Mouse (Mus musculus): ENCODE measurements around the gene Rab23. TPM values are rescaled to one million over a fixed set of nuclear protein-coding genes. Genes with fewer than 3 reads are reported as not detected.
A peak's percentile ranks its signal among the peaks of the same experiment; 100 is the strongest.
"Not testable (repeated sequence)": the region's sequence is repeated elsewhere in the genome, so short reads cannot be mapped to it uniquely, and the experiment has no call there.

The Rab23 gene
- polyA plus RNA-seq, 1 experiment from 2014 or later: 38.0 TPM

DNA sequence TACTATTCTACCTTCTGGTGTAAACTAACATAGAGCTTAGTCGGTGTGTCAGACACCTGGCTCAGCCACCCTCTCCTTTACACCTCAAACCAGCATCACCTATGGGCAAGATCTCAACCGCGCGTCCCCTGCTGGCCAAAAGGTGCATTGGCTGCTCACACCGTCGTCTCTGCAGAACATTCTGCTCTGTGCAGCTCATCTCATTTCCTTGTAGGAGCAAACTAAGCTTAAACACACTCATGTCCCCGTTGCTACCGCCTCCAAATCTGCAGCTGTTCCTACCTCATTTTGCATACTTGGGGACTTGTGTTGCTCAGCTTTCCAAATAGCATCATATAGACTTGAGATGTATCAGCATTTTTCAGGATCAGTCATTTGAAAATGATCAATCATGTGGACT is 23.2 kb downstream of the Rab23 start:
- Histone ChIP-seq H3K9me3 (ENCODE audit: control insufficient read depth, low read length) (no peaks in the 10 kb centered on the region), H3K4me3 (replicated peaks; ENCODE audit: low read length) (no peak overlapping the region), H3K36me3 (ENCODE audit: control insufficient read depth, insufficient read depth) (peaks cover 11% of the 10 kb centered on the region), H3K4me2 (ENCODE audit: low read length) (no peak overlapping the region), H3K9ac (replicated peaks; ENCODE audit: low read depth, low read length) (no peak overlapping the region), H3K4me1 (replicated peaks; ENCODE audit: control insufficient read depth, insufficient read depth, low read length) (no peaks in the 10 kb centered on the region), H3K27me3 (replicated peaks; ENCODE audit: control insufficient read depth, insufficient read depth, low read length) (no peaks in the 10 kb centered on the region), H3K27ac (ENCODE audit: low read length) (no peak overlapping the region)
- 18% methylated on average over 8 of the region's 8 CpGs for WGBS
- no peak for ATAC-seq

DNA sequence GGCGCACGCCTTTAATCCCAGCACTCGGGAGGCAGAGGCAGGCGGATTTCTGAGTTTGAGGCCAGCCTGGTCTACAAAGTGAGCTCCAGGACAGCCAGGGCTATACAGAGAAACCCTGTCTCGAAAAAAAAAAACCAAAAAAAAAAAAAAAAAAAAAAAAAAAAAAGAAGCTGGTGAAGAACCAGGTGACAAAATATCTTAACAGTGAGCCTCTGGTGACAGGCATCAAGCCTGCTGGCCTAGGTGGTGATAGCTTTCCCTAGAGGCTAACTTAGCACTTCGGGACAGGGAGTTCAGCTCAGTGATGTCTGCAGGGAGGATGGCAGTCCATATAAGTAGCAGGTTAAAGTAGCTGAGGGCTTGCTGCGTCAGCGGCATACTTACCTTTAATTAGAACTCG is 25.1 kb downstream of the Rab23 start:
- not testable (repeated sequence) for H3K27me3 ChIP-seq (replicated peaks; ENCODE audit: control insufficient read depth, insufficient read depth, low read length); H3K9ac ChIP-seq (replicated peaks; ENCODE audit: low read depth, low read length); ATAC-seq; H3K4me2 ChIP-seq (ENCODE audit: low read length); H3K4me1 ChIP-seq (replicated peaks; ENCODE audit: control insufficient read depth, insufficient read depth, low read length); H3K9me3 ChIP-seq (ENCODE audit: control insufficient read depth, low read length); H3K36me3 ChIP-seq (ENCODE audit: control insufficient read depth, insufficient read depth); H3K27ac ChIP-seq (ENCODE audit: low read length); H3K4me3 ChIP-seq (replicated peaks; ENCODE audit: low read length)
- 93% methylated on average over 9 of the region's 9 CpGs for WGBS

DNA sequence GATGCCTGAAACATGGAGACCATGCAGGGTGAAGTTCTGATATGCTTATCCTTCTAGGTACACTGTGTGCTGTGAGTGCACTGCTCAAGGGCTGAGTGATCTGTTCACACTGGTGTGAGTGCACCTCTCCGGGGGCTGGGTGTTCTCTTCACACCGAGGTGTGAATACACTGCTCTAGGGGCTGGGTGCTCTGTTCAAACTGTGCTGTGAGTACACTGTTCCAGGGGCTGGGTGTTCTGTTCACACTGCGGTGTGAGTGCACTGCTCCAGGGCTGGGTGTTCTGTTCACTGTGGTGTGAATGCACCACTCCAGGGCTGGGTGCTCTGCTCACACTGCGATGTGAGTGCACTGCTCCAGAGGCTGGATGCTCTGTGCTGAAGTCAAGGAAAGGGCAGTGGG is 26.2 kb downstream of the Rab23 start:
- Histone ChIP-seq H3K9ac (replicated peaks; ENCODE audit: low read depth, low read length) (no peak overlapping the region), H3K4me2 (ENCODE audit: low read length) (no peak overlapping the region), H3K4me1 (replicated peaks; ENCODE audit: control insufficient read depth, insufficient read depth, low read length) (no peaks in the 10 kb centered on the region; the same call in 1 of the 2 replicates), H3K36me3 (ENCODE audit: control insufficient read depth, insufficient read depth) (no peaks in the 10 kb centered on the region), H3K27me3 (replicated peaks; ENCODE audit: control insufficient read depth, insufficient read depth, low read length) (no peaks in the 10 kb centered on the region), H3K9me3 (ENCODE audit: control insufficient read depth, low read length) (no peaks in the 10 kb centered on the region), H3K4me3 (replicated peaks; ENCODE audit: low read length) (no peak overlapping the region), H3K27ac (ENCODE audit: low read length) (no peak overlapping the region)
- ATAC-seq: no peak
- WGBS: 96% methylated on average over 4 of the region's 4 CpGs

DNA sequence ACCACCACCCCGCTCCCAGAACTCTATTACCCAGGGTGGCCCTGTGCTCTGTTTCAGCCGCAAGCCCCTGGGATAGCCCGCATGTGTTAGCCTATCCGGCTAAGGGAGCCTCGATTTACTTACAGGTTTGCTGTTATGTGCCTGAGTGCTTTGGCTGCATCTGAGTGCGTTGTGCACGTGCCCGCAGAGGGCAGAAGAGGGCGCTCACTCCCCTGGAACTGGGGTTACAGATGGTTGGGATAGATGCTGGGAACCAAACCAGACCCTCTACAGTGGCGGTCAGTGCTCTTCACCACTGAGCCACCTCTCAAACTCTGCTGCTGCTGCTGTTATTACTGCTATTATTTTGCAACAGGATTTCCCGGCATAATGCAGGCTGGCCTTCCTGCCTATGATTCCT is 29.4 kb downstream of the Rab23 start:
- 96% methylated on average over 11 of the region's 11 CpGs for WGBS
- Histone ChIP-seq H3K9me3 (ENCODE audit: control insufficient read depth, low read length) (no peaks in the 10 kb centered on the region), H3K4me1 (replicated peaks; ENCODE audit: control insufficient read depth, insufficient read depth, low read length) (peaks cover 6% of the 10 kb centered on the region; the same call in 1 of the 2 replicates), H3K4me2 (ENCODE audit: low read length) (no peak overlapping the region), H3K27ac (ENCODE audit: low read length) (no peak overlapping the region), H3K9ac (replicated peaks; ENCODE audit: low read depth, low read length) (no peak overlapping the region), H3K27me3 (replicated peaks; ENCODE audit: control insufficient read depth, insufficient read depth, low read length) (no peaks in the 10 kb centered on the region), H3K4me3 (replicated peaks; ENCODE audit: low read length) (no peak overlapping the region), H3K36me3 (ENCODE audit: control insufficient read depth, insufficient read depth) (no peaks in the 10 kb centered on the region)
- no peak for ATAC-seq

DNA sequence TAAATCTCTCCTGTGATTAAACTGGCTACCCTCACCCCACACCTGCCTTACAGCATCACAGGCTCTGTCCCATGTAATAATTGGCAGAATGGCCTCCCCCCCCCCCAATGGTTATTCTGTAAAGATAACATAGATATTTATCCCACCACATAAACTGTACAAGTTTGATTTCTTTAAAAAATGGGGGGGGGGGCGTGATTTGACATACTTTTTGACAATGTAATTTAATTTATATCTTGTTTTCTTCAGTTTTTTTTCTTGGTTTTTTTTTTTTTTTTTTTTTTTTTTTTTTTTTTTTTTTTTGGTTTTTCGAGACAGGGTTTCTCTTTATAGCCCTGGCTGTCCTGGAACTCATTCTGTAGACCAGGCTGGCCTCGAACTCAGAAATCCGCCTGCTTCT is 30.0 kb downstream of the Rab23 start:
- H3K27me3 ChIP-seq (replicated peaks; ENCODE audit: control insufficient read depth, insufficient read depth, low read length); H3K4me2 ChIP-seq (ENCODE audit: low read length); ATAC-seq; H3K4me3 ChIP-seq (replicated peaks; ENCODE audit: low read length); H3K9me3 ChIP-seq (ENCODE audit: control insufficient read depth, low read length); H3K27ac ChIP-seq (ENCODE audit: low read length); H3K9ac ChIP-seq (replicated peaks; ENCODE audit: low read depth, low read length); H3K36me3 ChIP-seq (ENCODE audit: control insufficient read depth, insufficient read depth): not testable (repeated sequence)
- WGBS: 95% methylated on average over 3 of the region's 4 CpGs
- peaks cover 10% of the 10 kb centered on the region for H3K4me1 ChIP-seq (replicated peaks; ENCODE audit: control insufficient read depth, insufficient read depth, low read length)

DNA sequence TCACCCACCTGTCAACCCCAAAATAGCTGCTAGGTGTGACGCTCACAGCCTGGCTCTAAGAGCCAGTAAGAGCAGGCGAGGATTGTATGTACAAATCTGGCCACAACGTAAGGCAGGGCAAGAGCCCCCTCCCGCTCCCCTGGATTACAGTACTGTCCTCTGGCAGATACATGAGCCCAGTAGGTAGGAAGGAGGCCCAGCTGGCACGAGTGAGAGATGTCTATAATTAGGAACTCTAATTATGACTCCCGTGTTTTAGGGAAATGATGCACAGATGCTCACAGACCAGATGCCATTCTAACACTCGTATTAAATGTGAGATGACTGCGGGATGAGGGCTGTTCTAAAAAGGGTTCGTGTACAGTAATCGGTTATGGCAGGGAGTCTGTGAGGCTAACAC is 31.6 kb downstream of the Rab23 start:
- Histone ChIP-seq H3K36me3 (ENCODE audit: control insufficient read depth, insufficient read depth) (no peaks in the 10 kb centered on the region), H3K27ac (ENCODE audit: low read length) (no peak overlapping the region; the same call in 1 of the 2 replicates), H3K9me3 (ENCODE audit: control insufficient read depth, low read length) (no peaks in the 10 kb centered on the region), H3K4me3 (replicated peaks; ENCODE audit: low read length) (no peak overlapping the region), H3K4me2 (ENCODE audit: low read length) (no peak overlapping the region), H3K4me1 (replicated peaks; ENCODE audit: control insufficient read depth, insufficient read depth, low read length) (peaks cover 17% of the 10 kb centered on the region), H3K9ac (replicated peaks; ENCODE audit: low read depth, low read length) (no peak overlapping the region), H3K27me3 (replicated peaks; ENCODE audit: control insufficient read depth, insufficient read depth, low read length) (no peaks in the 10 kb centered on the region)
- ATAC-seq: peak; percentile 79
- 43% methylated on average over 10 of the region's 10 CpGs for WGBS

DNA sequence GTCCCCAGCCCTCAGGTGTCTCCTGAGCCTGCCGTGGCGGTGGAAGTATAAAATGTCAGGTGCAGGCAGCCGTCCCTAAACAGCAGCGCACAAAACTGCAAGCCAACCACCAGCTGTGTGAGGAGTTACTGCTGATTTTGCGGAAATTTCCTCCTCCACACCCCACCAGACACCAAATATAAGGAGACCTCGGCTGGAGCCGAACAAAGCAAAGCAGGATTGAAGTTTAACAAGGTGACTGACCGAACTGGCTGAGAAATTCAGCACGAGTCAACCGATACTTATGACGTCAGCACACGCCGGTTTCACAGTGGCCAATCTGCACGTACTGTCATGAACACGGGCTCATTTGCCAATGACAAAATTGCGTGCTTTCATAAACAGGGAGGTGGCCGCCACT is 34.4 kb downstream of the Rab23 start:
- H3K9ac ChIP-seq (replicated peaks; ENCODE audit: low read depth, low read length): no peak overlapping the region
- no peak overlapping the region for H3K4me2 ChIP-seq (ENCODE audit: low read length)
- H3K4me3 ChIP-seq (replicated peaks; ENCODE audit: low read length): no peak overlapping the region
- H3K36me3 ChIP-seq (ENCODE audit: control insufficient read depth, insufficient read depth): no peaks in the 10 kb centered on the region
- peaks cover 28% of the 10 kb centered on the region for H3K4me1 ChIP-seq (replicated peaks; ENCODE audit: control insufficient read depth, insufficient read depth, low read length)
- H3K9me3 ChIP-seq (ENCODE audit: control insufficient read depth, low read length): no peaks in the 10 kb centered on the region
- H3K27me3 ChIP-seq (replicated peaks; ENCODE audit: control insufficient read depth, insufficient read depth, low read length): no peaks in the 10 kb centered on the region
- no peak overlapping the region; the same call in 1 of the 2 replicates for H3K27ac ChIP-seq (ENCODE audit: low read length)
- no peak for ATAC-seq
- WGBS: 88% methylated on average over 17 of the region's 17 CpGs

DNA sequence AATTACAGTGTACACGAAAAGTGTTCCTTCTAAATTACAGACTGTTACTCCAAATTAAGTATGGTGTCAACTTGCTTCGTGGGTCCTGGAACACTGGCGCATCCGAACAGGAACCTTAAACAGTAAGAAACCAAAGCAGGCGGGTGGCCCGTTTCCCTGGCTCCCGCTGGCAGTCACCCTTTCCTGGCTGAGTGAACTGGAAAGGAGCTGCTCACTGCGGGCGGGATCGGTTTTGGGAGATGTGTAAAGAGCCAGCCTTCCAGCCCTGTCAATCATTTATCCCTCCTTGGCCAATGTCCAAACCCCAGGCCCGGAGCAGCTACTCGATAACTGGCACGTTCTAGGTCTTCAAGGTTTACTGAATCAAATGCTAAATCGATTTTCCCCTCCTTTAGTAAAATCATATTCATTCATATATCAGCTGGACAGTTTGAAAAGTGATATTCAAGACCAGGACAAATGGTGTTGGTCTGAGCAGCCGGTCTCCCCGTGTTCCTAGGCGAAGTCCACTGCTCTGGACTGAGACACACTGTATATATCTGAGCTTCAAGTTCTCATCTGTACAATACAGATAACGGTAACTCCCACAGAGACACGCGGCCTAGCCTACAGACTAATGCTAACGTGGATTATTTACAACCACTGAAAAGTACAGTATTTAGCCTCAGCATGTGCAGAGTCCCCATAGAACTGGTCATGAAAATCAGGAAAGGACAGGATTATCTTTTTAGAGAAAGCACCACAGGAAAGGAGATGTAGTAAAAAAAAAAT is 35.5 kb downstream of the Rab23 start:
- no peaks in the 10 kb centered on the region for H3K36me3 ChIP-seq (ENCODE audit: control insufficient read depth, insufficient read depth)
- 50% methylated on average over 21 of the region's 21 CpGs for WGBS
- ATAC-seq: no peak
- no peak overlapping the region for H3K4me2 ChIP-seq (ENCODE audit: low read length)
- H3K9me3 ChIP-seq (ENCODE audit: control insufficient read depth, low read length): no peaks in the 10 kb centered on the region
- no peak overlapping the region for H3K4me3 ChIP-seq (replicated peaks; ENCODE audit: low read length)
- no peak overlapping the region for H3K9ac ChIP-seq (replicated peaks; ENCODE audit: low read depth, low read length)
- H3K4me1 ChIP-seq (replicated peaks; ENCODE audit: control insufficient read depth, insufficient read depth, low read length): peaks cover 28% of the 10 kb centered on the region
- H3K27me3 ChIP-seq (replicated peaks; ENCODE audit: control insufficient read depth, insufficient read depth, low read length): no peaks in the 10 kb centered on the region
- H3K27ac ChIP-seq (ENCODE audit: low read length): no peak overlapping the region

DNA sequence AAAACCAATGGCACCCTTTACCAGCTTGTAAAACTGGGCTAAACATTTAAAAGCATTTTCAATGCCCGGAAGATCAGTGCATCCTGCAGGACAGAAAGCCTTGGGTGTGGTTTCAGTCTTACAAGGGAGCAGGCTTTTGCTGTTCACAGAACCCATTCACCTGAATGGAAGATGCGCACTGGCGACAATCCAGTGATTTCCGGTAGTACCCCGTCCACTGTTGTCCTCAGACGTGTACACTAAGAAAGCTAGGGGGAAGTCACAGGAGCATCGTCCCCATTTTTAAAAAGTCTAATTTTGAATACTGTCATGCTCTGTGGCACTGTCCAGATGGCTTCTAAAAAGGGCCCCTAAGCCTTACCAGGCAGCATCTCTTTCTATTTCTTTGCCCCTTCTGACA is 36.1 kb downstream of the Rab23 start:
- WGBS: 75% methylated on average over 7 of the region's 7 CpGs
- no peaks in the 10 kb centered on the region for H3K36me3 ChIP-seq (ENCODE audit: control insufficient read depth, insufficient read depth)
- no peaks in the 10 kb centered on the region for H3K27me3 ChIP-seq (replicated peaks; ENCODE audit: control insufficient read depth, insufficient read depth, low read length)
- H3K4me3 ChIP-seq (replicated peaks; ENCODE audit: low read length): no peak overlapping the region
- no peak overlapping the region; the same call in 1 of the 2 replicates for H3K4me2 ChIP-seq (ENCODE audit: low read length)
- no peak overlapping the region for H3K9ac ChIP-seq (replicated peaks; ENCODE audit: low read depth, low read length)
- H3K27ac ChIP-seq (ENCODE audit: low read length): no peak overlapping the region
- H3K4me1 ChIP-seq (replicated peaks; ENCODE audit: control insufficient read depth, insufficient read depth, low read length): peaks cover 28% of the 10 kb centered on the region
- ATAC-seq: no peak
- no peaks in the 10 kb centered on the region for H3K9me3 ChIP-seq (ENCODE audit: control insufficient read depth, low read length)
